Mouse (Mus musculus): ENCODE measurements around the gene Cdc42ep4. TPM values are rescaled to one million over a fixed set of nuclear protein-coding genes. Genes with fewer than 3 reads are reported as not detected.

Gene Cdc42ep4
- total and polyA plus RNA-seq, 3 experiments = 2.3 to 8.1 (median 3.4) TPM

- Histone ChIP-seq H3K9ac (ENCODE audit: insufficient read depth, low read depth) (no peak overlapping the region), H3K9me3 (replicated peaks; ENCODE audit: low read length) (peaks cover 8% of the 10 kb centered on the region), H3K4me1 (ENCODE audit: control insufficient read depth in 1 of 2, insufficient read depth in 2 of 2) (peaks cover 0 to 17% of the 10 kb centered on the region in 2 experiments; a peak in 2 of 4 replicates), H3K27me3 (replicated peaks) (no peaks in the 10 kb centered on the region), H3K4me2 (ENCODE audit: insufficient read depth, low read depth, poor library complexity, severe bottlenecking) (no peak overlapping the region), H3K27ac (ENCODE audit: insufficient read depth, low read depth) (no peak overlapping the region), H3K36me3 (replicated peaks in 1 of 2; ENCODE audit: control insufficient read depth in 1 of 2, insufficient read depth in 1 of 2, low read length in 1 of 2) (peaks cover 0 to 38% of the 10 kb centered on the region in 2 experiments), H3K4me3 (replicated peaks in 1 of 3; ENCODE audit: low read depth in 2 of 3, low read length in 2 of 3, poor library complexity in 1 of 3) (no peak overlapping the region), H3K79me2 (replicated peaks; ENCODE audit: control insufficient read depth, extremely low read depth, insufficient read depth, poor library complexity, severe bottlenecking) (no peaks in the 10 kb centered on the region)
- TF ChIP-seq ZNF384 (IDR thresholded peaks at IDR 0.05; ENCODE audit: low read depth, low read length) (no peak), CTCF (conservative IDR thresholded peaks at IDR 0.05 in 1 of 2, IDR thresholded peaks at IDR 0.05 in 1 of 2; ENCODE audit: low read depth in 2 of 2, low read length in 2 of 2) (no peak), MAX (IDR thresholded peaks at IDR 0.05; ENCODE audit: low read length) (no peak), BHLHE40 (IDR thresholded peaks at IDR 0.05; ENCODE audit: low read depth, low read length) (no peak), MAFK (IDR thresholded peaks at IDR 0.05; ENCODE audit: insufficient replicate concordance, low read length) (no peak), ZKSCAN1 (IDR thresholded peaks at IDR 0.05; ENCODE audit: borderline replicate concordance, low read depth, low read length) (no peak)
- dilution Hi-C loops (cut with MboI; ENCODE audit: extremely low pct_ligation_motif_present, extremely low pct_unique_long_range_greater_than_20kb, low sequenced_read_pairs) = no loop called here
- DNase-seq (ENCODE audit: extremely low read depth) = no peak
- in situ Hi-C loops (cut with MboI; ENCODE audit: low pct_ligation_motif_present, low pct_unique_long_range_greater_than_20kb, low sequenced_read_pairs) = no loop called here
Observed at GRCm38 (mm10) chr11:113745961-113746360, 5.7 kb downstream of the Cdc42ep4 start.

DNA sequence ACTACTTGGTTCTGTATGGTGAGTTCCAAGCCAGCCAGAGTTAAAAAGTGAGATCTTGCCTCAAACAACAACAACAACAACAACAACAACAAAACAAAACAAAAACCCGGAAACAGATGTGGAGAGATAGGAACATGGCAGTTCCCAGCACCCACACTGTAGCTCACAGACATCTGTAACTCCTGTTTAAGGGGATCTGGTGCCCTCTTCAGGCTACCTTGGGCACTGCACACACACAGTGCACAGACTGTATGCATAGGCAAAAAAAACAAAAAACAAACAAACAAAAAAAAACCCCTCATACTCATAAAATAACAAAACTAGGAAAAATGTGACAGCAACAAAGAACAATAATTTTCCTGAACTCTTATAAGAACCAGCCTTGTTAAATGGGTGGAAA, 8.7 kb downstream of the Cdc42ep4 start:
- Histone ChIP-seq H3K79me2 (replicated peaks; ENCODE audit: control insufficient read depth, extremely low read depth, insufficient read depth, poor library complexity, severe bottlenecking) (no peaks in the 10 kb centered on the region), H3K36me3 (replicated peaks in 1 of 2; ENCODE audit: control insufficient read depth in 1 of 2, insufficient read depth in 1 of 2, low read length in 1 of 2) (peaks cover 0 to 31% of the 10 kb centered on the region in 2 experiments), H3K4me2 (ENCODE audit: insufficient read depth, low read depth, poor library complexity, severe bottlenecking) (no peak overlapping the region), H3K9me3 (replicated peaks; ENCODE audit: low read length) (peaks cover 8% of the 10 kb centered on the region), H3K9ac (ENCODE audit: insufficient read depth, low read depth) (no peak overlapping the region), H3K27ac (ENCODE audit: insufficient read depth, low read depth) (no peak overlapping the region), H3K4me3 (replicated peaks in 1 of 3; ENCODE audit: low read depth in 2 of 3, low read length in 2 of 3, poor library complexity in 1 of 3) (no peak overlapping the region), H3K27me3 (replicated peaks) (no peaks in the 10 kb centered on the region), H3K4me1 (ENCODE audit: control insufficient read depth in 1 of 2, insufficient read depth in 2 of 2) (peaks cover under 1 to 6% of the 10 kb centered on the region in 2 experiments; a peak in 3 of 4 replicates)
- peak; percentile 7 to 26; a peak in 2 of 4 replicates for TF ChIP-seq CTCF (conservative IDR thresholded peaks at IDR 0.05 in 1 of 2, IDR thresholded peaks at IDR 0.05 in 1 of 2; ENCODE audit: low read depth in 2 of 2, low read length in 2 of 2)
- no peak for TF ChIP-seq MEF2A (IDR thresholded peaks at IDR 0.05; ENCODE audit: borderline replicate concordance, low read depth, low read length)
- TF ChIP-seq ELF1 (IDR thresholded peaks at IDR 0.05; ENCODE audit: low read depth, low read length) = no peak
- in situ Hi-C loops (cut with MboI; ENCODE audit: low pct_ligation_motif_present, low pct_unique_long_range_greater_than_20kb, low sequenced_read_pairs) (no loop called here), dilution Hi-C loops (cut with MboI; ENCODE audit: extremely low pct_ligation_motif_present, extremely low pct_unique_long_range_greater_than_20kb, low sequenced_read_pairs) (no loop called here)
- no peak for DNase-seq (ENCODE audit: extremely low read depth)

- no peaks in the 10 kb centered on the region for H3K79me2 ChIP-seq (replicated peaks; ENCODE audit: control insufficient read depth, extremely low read depth, insufficient read depth, poor library complexity, severe bottlenecking)
- in situ Hi-C loops (cut with MboI; ENCODE audit: low pct_ligation_motif_present, low pct_unique_long_range_greater_than_20kb, low sequenced_read_pairs) = no loop called here
- dilution Hi-C loops (cut with MboI; ENCODE audit: extremely low pct_ligation_motif_present, extremely low pct_unique_long_range_greater_than_20kb, low sequenced_read_pairs) = no loop called here
- H3K4me2 ChIP-seq (ENCODE audit: insufficient read depth, low read depth, poor library complexity, severe bottlenecking) = no peak overlapping the region
- H3K4me1 ChIP-seq (ENCODE audit: control insufficient read depth in 1 of 2, insufficient read depth in 2 of 2) = peaks cover 3 to 5% of the 10 kb centered on the region in 2 experiments; a peak in 3 of 4 replicates
- H3K9me3 ChIP-seq (replicated peaks; ENCODE audit: low read length) = peaks cover 19% of the 10 kb centered on the region
- H3K9ac ChIP-seq (ENCODE audit: insufficient read depth, low read depth) = no peak overlapping the region
- H3K27ac ChIP-seq (ENCODE audit: insufficient read depth, low read depth) = no peak overlapping the region
- no peak overlapping the region for H3K4me3 ChIP-seq (replicated peaks in 1 of 3; ENCODE audit: low read depth in 2 of 3, low read length in 2 of 3, poor library complexity in 1 of 3)
- H3K27me3 ChIP-seq (replicated peaks) = no peaks in the 10 kb centered on the region
- no peak for DNase-seq (ENCODE audit: extremely low read depth)
- TF ChIP-seq HCFC1 (IDR thresholded peaks at IDR 0.05; ENCODE audit: low read depth, low read length) (no peak), ZC3H11A (IDR thresholded peaks at IDR 0.05; ENCODE audit: low read depth, low read length) (no peak), CHD2 (IDR thresholded peaks at IDR 0.05; ENCODE audit: low read length) (no peak), RAD21 (IDR thresholded peaks at IDR 0.05; ENCODE audit: low read depth, low read length) (no peak), USF2 (conservative IDR thresholded peaks at IDR 0.05; ENCODE audit: low read depth, low read length) (no peak), CTCF (conservative IDR thresholded peaks at IDR 0.05 in 1 of 2, IDR thresholded peaks at IDR 0.05 in 1 of 2; ENCODE audit: low read depth in 2 of 2, low read length in 2 of 2) (no peak), MEF2A (IDR thresholded peaks at IDR 0.05; ENCODE audit: borderline replicate concordance, low read depth, low read length) (no peak), KAT2A (IDR thresholded peaks at IDR 0.05; ENCODE audit: insufficient replicate concordance, low read length) (no peak), SIN3A (IDR thresholded peaks at IDR 0.05; ENCODE audit: low read length) (no peak), ZNF384 (IDR thresholded peaks at IDR 0.05; ENCODE audit: low read depth, low read length) (no peak), MXI1 (IDR thresholded peaks at IDR 0.05; ENCODE audit: low read depth, low read length) (no peak), JUN (IDR thresholded peaks at IDR 0.05; ENCODE audit: insufficient read depth, low read depth, low read length) (no peak), TBP (conservative IDR thresholded peaks at IDR 0.05; ENCODE audit: low read depth, low read length) (no peak), ZMIZ1 (IDR thresholded peaks at IDR 0.05; ENCODE audit: low read depth, low read length) (no peak), TCF12 (IDR thresholded peaks at IDR 0.05; ENCODE audit: low read depth, low read length) (no peak), USF1 (IDR thresholded peaks at IDR 0.05; ENCODE audit: low read depth, low read length) (no peak), GABPA (IDR thresholded peaks at IDR 0.05; ENCODE audit: insufficient replicate concordance, low read depth, low read length) (no peak)
- H3K36me3 ChIP-seq (replicated peaks in 1 of 2; ENCODE audit: control insufficient read depth in 1 of 2, insufficient read depth in 1 of 2, low read length in 1 of 2) = peaks cover 0 to 33% of the 10 kb centered on the region in 2 experiments
Observed at GRCm38 (mm10) chr11:113740100-113740499, 11.6 kb downstream of the Cdc42ep4 start.
